Mouse (Mus musculus): Measurements from ENCODE around the gene Atg2a. TPM values are rescaled to one million over a fixed set of nuclear protein-coding genes. Genes with fewer than 3 reads are reported as not detected.
A peak's percentile ranks its signal among the peaks of the same experiment; 100 is the strongest.

Atg2a gene
- total RNA-seq, 2 experiments from 2014 or later: 12.7 to 14.6 TPM

DNA sequence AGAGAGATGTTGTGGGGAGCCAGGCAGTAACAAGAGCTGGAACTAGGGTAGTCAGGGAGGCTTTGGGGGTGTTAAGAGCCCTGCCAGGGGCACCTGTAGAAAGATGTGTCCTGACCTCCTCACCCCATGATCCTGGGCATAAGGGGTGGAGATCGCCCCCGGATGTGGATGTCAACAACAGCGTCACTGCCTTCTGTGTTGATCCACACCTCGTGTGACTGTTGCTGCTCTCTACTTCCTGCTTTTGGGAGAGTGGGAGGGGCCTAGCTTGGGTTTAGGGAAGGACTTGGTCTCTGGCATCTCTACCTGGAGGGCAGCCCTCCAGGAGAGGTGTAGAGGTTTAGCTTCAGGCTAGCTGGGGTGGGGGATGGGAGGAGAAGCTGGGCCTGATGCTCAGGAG, 813 bp downstream of the Atg2a start:
- peak; percentile 51 for DNase-seq
- intact Hi-C loops (cut with DNase I; ENCODE audit: low total_unique reads): no loop called here

DNA sequence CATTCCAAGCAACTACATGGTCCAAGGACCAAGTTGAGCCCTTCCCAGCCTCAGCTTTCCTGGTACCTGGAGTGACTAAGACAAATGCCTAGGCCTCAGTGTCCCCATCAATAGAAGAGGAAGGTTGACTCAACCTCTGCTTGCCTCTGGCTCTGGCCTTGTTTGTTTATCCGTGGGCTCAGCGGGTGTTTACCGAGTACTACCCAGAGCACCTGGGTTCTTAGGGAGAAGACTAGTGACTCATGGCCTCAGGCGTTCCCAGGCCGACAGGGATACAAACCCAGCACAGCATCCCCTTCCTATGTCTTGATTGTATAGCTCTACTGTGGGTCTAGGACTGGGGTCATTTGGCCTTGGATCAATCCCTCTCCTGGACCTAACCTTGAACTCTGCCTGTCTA, 1.8 kb downstream of the Atg2a start:
- intact Hi-C loops (cut with DNase I; ENCODE audit: low total_unique reads): no loop called here

GRCm38 (mm10) chr19:6245806-6246205, 4.3 kb downstream of the Atg2a start:
- intact Hi-C loops (cut with DNase I; ENCODE audit: low total_unique reads): no loop called here
- no peak for DNase-seq

More for the DNA sequence above, 1.8 kb downstream of the Atg2a start:
- no peak for DNase-seq

GRCm38 (mm10) chr19:6247526-6248300, 6.2 kb downstream of the Atg2a start:
- DNase-seq: no peak
- intact Hi-C loops (cut with DNase I; ENCODE audit: low total_unique reads): no loop called here

DNA sequence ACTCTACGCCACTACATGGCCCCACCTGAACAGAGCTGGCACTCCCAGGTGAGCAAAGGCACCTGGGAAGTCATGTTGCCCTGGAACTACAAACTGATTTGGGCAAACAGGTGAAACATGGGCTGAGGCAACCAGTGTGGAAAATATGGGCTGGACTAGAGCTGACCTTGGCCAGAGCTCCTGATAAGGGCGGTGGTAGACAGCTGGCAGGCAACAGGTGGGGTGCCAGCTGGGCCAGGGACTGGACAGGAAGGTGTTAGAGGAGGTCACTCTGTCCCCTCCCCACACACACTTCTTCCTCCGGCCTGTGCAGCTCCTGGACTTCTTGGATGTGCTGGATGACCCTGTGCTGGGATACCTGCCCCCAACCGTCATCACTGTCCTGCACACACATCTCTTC, 11.6 kb downstream of the Atg2a start:
- DNase-seq: no peak
- intact Hi-C loops (cut with DNase I; ENCODE audit: low total_unique reads): no loop called here

DNA sequence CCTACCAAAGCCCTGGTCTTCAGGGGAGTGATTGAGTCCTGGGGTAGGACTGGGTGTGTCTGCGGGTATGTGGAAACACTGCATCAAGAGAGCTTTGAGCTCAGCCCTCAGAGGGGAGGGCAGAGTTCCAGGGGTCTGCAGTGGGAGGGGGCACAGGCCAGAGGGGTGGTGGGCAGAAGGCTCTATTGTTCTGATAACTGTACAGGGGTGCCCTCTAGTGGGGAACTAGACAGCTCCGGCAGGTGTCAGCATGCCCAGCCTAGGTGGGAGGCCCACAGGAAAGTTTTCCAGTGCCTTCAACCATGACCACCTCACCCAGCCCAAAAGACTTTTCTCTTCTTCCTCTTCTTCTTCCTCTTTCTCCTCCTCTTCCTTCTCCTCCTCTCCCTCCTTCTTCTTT, 19.0 kb downstream of the Atg2a start:
- DNase-seq: no peak
- intact Hi-C loops (cut with DNase I; ENCODE audit: low total_unique reads): no loop called here

DNA sequence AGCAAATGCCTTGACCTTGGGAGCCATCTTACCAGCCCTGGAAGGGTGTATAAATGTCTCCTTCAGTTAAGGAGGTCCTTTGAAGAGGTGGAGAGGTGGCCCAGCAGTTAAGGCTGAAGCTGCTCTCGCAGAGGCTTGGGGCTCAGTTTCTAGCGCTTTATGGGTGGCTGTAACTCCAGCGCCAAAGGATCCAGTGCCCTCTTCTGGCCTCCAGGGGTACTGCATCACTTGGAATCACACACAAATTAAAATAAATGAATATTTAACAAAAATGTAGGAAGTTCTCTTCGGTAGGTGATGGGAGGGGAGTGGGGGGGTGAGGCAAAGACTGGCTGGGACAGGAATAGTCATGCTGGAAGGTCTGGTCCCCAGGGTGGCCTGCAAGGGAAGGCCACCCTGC, 19.5 kb downstream of the Atg2a start:
- no peak for DNase-seq
- intact Hi-C loops (cut with DNase I; ENCODE audit: low total_unique reads): no loop called here

- intact Hi-C loops (cut with DNase I; ENCODE audit: low total_unique reads): no loop called here
- DNase-seq: no peak
Measured at GRCm38 (mm10) chr19:6261379-6261778, 19.9 kb downstream of the Atg2a start.

DNA sequence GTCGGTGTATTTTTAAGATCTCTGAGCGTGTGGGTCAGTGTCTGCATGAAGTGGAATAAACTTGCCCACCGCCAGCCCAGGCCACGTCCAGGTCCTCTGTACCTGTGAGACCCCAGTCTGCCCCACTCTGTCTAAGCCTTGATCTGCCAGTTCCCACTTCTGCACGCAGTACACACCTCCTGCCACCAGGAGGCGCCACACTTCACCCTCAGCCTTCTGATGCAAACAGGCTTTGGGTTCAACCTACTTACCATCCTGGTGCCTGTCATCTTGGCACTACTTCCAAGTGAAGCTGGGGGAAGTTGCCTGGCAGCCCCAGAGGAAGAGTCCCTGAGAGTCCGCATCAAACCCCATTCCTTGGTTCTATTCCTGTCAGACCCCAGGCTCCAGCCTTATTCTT, 20.8 kb downstream of the Atg2a start:
- intact Hi-C loops (cut with DNase I; ENCODE audit: low total_unique reads): no loop called here

DNA sequence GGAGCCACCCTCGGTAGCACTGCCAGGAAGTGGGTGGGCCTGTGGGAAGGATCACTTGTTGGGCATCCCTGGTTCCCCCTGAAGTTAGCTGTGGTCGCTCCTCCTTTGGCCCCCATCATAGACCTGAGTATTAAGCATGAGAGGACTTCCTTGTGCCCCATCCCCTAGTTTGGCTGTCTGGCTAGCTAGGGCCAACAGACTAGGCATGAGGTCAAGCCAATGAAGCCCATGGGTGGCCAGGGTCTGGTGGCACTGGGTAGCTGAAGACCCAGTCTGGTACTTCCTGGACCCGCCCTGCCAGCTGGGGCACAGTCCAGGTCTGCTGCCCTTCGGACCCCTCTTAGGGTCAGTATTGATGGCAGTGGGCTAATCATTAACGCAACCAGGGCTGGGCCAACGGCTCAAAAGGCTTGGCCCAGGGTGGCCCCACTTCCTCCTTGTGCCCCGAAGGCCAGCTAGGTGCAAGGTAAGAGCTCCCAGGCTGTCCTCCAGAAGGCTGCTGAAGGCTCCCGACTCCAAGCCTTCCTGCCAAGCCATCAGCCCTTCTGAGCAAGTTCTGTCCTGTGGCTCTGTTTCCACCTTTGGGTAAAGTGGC, 21.5 kb downstream of the Atg2a start:
- DNase-seq: no peak
- intact Hi-C loops (cut with DNase I; ENCODE audit: low total_unique reads): no loop called here

More for the DNA sequence above, 20.8 kb downstream of the Atg2a start:
- peak; percentile 58 for DNase-seq

DNA sequence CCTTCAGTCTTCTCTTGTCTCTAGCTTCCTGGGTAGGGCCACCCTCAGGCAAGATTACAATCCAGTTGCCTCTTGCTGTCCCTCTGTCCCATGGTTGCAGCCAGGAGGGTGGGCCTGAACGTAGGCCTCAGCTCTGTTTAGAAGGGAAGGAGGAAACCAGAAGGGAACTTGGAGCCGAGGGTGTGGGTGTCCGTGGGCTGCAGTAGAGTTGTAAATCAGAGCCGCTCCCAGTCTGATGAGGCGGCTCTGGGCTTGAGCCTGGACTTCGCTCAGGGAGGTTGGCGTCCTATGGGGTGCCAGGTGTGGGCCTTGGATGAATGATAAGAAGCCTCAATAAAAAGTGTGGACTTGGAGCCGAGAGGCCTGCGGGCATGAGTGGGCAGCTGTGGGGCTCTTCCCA, 22.7 kb downstream of the Atg2a start:
- intact Hi-C loops (cut with DNase I; ENCODE audit: low total_unique reads): no loop called here
- no peak for DNase-seq

GRCm38 (mm10) chr19:6264945-6265344, 23.5 kb downstream of the Atg2a start:
- intact Hi-C loops (cut with DNase I; ENCODE audit: low total_unique reads): no loop called here
- DNase-seq: no peak

DNA sequence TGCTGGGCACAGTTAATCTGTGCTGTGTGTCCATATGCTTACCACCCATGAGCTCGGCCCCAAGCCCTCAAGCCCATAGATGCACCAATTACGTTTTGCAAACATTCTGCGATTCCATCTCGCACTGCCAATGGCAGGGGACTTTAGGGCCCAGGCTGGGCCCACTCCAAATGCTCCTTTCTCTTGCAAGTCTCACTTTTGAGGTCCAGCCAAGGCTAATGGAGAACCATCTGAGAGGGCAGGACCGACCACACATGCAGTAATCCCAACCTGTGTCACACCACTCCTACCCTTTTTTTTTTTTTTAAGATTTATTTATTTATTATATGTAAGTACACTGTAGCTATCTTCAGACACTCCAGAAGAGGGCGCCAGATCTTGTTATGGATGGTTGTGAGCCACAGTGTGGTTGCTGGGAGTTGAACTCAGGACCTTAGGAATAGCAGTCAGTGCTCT, 24.3 kb downstream of the Atg2a start:
- intact Hi-C loops (cut with DNase I; ENCODE audit: low total_unique reads): no loop called here
- DNase-seq: no peak

DNA sequence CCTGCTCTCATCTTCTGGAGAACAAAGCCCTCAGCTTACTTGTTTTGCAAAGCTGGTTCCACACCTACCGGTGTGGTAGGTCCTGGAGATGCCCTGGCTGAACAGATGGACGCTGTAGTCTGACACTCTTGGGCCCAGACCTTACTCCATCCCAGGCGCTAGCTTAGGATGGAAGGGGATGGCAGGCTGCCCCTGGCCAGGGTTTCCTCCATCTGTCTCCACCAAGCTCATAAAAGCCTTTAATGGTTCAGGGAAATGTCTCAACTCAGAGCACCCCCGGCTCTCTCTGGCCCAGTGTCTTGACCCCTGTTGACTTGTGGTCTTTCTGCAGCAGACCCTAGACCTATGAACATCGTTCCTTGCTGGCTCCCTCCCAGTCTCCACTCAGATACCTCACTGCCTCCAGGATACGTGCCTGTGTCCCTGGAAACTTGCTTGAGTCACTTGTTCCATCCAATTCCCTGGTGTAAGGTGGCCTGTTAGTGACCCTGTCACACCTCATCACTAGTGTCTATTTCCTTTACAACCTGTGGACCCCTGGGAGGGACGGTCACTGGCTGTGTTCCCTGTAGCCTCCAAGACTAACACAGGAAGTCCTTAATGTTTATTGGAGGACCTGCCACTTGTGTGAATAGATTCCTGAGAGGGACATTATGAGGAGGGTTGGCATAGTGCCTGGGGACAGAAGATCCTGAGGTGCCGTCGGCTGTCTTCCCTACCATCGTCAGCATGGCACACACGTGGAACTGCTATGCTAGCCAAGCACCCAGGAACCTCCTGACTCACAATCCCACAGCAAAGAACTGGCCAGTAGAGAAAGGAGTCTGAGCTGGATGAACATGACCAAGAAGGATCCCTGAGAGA, 26.1 kb downstream of the Atg2a start:
- DNase-seq: no peak
- intact Hi-C loops (cut with DNase I; ENCODE audit: low total_unique reads): loop anchor here (2.0 kb wide), 1 partner anchor 37 kb away; no protein-coding TSS in a partner anchor

DNA sequence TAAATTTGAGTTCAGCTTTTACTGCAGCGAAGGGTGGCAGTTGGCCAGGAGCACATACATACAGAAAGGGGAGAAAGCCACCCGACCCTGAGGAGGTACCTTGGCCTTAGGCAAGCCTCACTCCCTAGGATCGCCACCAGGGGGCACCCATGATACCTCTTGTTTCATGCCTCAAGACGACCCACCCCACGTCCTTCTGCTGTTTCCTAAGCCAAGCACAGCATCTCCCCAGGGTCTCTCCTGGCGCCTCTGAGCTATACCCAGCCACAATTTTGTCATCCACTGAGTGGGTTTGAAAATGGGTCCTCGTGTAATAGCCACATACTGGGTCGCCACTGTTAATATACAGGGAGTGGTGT, 26.7 kb downstream of the Atg2a start:
- peak; percentile 87 for DNase-seq
- intact Hi-C loops (cut with DNase I; ENCODE audit: low total_unique reads): loop anchor here (2.0 kb wide), 1 partner anchor 37 kb away; no protein-coding TSS in a partner anchor

GRCm38 (mm10) chr19:6268670-6269132, 27.2 kb downstream of the Atg2a start:
- intact Hi-C loops (cut with DNase I; ENCODE audit: low total_unique reads): loop anchor here (2.0 kb wide), 1 partner anchor 36 kb away; no protein-coding TSS in a partner anchor
- no peak for DNase-seq

GRCm38 (mm10) chr19:6269798-6270475, 28.5 kb downstream of the Atg2a start:
- intact Hi-C loops (cut with DNase I; ENCODE audit: low total_unique reads): loop anchor here (2.0 kb wide), 1 partner anchor 35 kb away; no protein-coding TSS in a partner anchor
- no peak for DNase-seq

DNA sequence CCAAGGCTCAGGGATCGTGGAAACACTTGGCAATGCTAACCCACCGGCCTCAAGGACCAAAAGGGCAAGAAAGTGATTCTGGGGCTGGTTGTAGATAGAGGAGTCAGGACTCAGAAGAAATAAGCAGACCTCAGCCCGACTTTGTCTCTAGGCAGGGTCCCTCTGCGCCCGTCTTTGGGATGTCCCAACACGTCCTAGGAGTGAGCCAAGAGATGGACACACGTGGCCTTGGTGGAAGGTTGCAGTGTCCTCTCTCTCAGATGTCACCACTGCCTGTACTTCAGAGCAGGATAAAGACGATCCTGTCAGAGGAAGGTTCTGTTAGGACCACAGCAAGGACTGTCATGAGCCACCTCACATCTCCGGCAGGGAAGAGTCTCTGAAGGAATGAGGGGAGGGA, 29.2 kb downstream of the Atg2a start:
- intact Hi-C loops (cut with DNase I; ENCODE audit: low total_unique reads): no loop called here
- no peak for DNase-seq

GRCm38 (mm10) chr19:6271206-6271605, 29.7 kb downstream of the Atg2a start:
- DNase-seq: no peak
- intact Hi-C loops (cut with DNase I; ENCODE audit: low total_unique reads): no loop called here
